In genomic region chr8:74716030-74716429, GRCm38 (mm10) we compare ENCODE assay signal across 27 mouse cellular contexts.
DNase-seq lines count a peak whose midpoint lies in the region; ATAC-seq and TF ChIP-seq lines count a peak whose summit lies in the region.
"Had no signal": no experiment of that assay in that cellular context is flagged by ENCODE, and none has a peak within 500 bp of the region (broad histone marks: within the 10 kb centered on the region; RNA-seq: fewer than 3 reads in every experiment).

No protein-coding gene starts in this region.

- no peak overlapping the region for H3K27ac ChIP-seq in forebrain, embryonic 12.5 days
- no peak overlapping the region for H3K27ac ChIP-seq in forebrain, embryonic 13.5 days
- H3K27ac ChIP-seq in midbrain, embryonic 10.5 days (replicated peaks): no peak overlapping the region
- no peak overlapping the region for H3K27ac ChIP-seq in midbrain, embryonic 16.5 days (ENCODE audit: low read length)
- H3K27ac ChIP-seq in ES-E14 (ENCODE audit: insufficient read depth, low read depth, low read length, poor library complexity, severe bottlenecking): no peak overlapping the region
- H3K27ac ChIP-seq: embryonic facial prominence, embryonic 10.5 days; embryonic facial prominence, embryonic 13.5 days; gastrocnemius, adult 2 months; hindbrain, embryonic 12.5 days; hindbrain, postnatal 0 days had no signal

- H3K4me1 ChIP-seq in forebrain, embryonic 12.5 days: no peaks in the 10 kb centered on the region
- no peaks in the 10 kb centered on the region for H3K4me1 ChIP-seq in forebrain, embryonic 13.5 days
- no peaks in the 10 kb centered on the region for H3K4me1 ChIP-seq in midbrain, embryonic 10.5 days
- H3K4me1 ChIP-seq in midbrain, embryonic 16.5 days (ENCODE audit: control insufficient read depth, insufficient read depth, low read length): no peaks in the 10 kb centered on the region
- H3K4me1 ChIP-seq in ES-E14 (ENCODE audit: control insufficient read depth in 2 of 2, insufficient read depth in 2 of 2, low read length in 2 of 2, poor library complexity in 1 of 2): no peaks in the 10 kb centered on the region
- H3K4me1 ChIP-seq: embryonic facial prominence, embryonic 10.5 days; embryonic facial prominence, embryonic 13.5 days; hindbrain, embryonic 12.5 days had no signal

- no peak overlapping the region for H3K9ac ChIP-seq in forebrain, embryonic 12.5 days
- H3K9ac ChIP-seq in forebrain, embryonic 13.5 days: no peak overlapping the region
- no peak overlapping the region for H3K9ac ChIP-seq in midbrain, embryonic 16.5 days (ENCODE audit: low read depth, low read length)
- H3K9ac ChIP-seq in ES-E14 (ENCODE audit: insufficient read depth, low read depth, low read length, poor library complexity, severe bottlenecking): no peak overlapping the region
- H3K9ac ChIP-seq: embryonic facial prominence, embryonic 13.5 days; hindbrain, embryonic 12.5 days had no signal

- H3K4me3 ChIP-seq in forebrain, embryonic 12.5 days (replicated peaks): no peak overlapping the region
- H3K4me3 ChIP-seq in forebrain, embryonic 13.5 days: no peak overlapping the region
- no peak overlapping the region for H3K4me3 ChIP-seq in midbrain, embryonic 10.5 days
- H3K4me3 ChIP-seq in midbrain, embryonic 16.5 days (ENCODE audit: low read depth, low read length): no peak overlapping the region
- no peak overlapping the region for H3K4me3 ChIP-seq in ES-E14 (ENCODE audit: insufficient read depth in 1 of 2, low read depth in 1 of 2, low read length in 2 of 2, poor library complexity in 1 of 2, severe bottlenecking in 1 of 2)
- H3K4me3 ChIP-seq: embryonic facial prominence, embryonic 10.5 days; embryonic facial prominence, embryonic 13.5 days; erythroblast, embryonic 14.5 days; gastrocnemius, adult 2 months; hindbrain, embryonic 12.5 days had no signal

- no peaks in the 10 kb centered on the region for H3K9me3 ChIP-seq in forebrain, embryonic 12.5 days
- no peaks in the 10 kb centered on the region for H3K9me3 ChIP-seq in forebrain, embryonic 13.5 days (replicated peaks)
- no peaks in the 10 kb centered on the region for H3K9me3 ChIP-seq in midbrain, embryonic 10.5 days (replicated peaks)
- H3K9me3 ChIP-seq in midbrain, embryonic 16.5 days (replicated peaks; ENCODE audit: control insufficient read depth, low read length, poor library complexity, severe bottlenecking): no peaks in the 10 kb centered on the region
- H3K9me3 ChIP-seq in ES-E14 (ENCODE audit: control insufficient read depth, insufficient read depth, low read depth, low read length): no peaks in the 10 kb centered on the region
- H3K9me3 ChIP-seq: embryonic facial prominence, embryonic 10.5 days; embryonic facial prominence, embryonic 13.5 days; hindbrain, embryonic 12.5 days had no signal

- no peaks in the 10 kb centered on the region for H3K27me3 ChIP-seq in forebrain, embryonic 12.5 days
- H3K27me3 ChIP-seq in forebrain, embryonic 13.5 days: no peaks in the 10 kb centered on the region
- no peaks in the 10 kb centered on the region for H3K27me3 ChIP-seq in midbrain, embryonic 10.5 days (ENCODE audit: low read depth, poor library complexity, severe bottlenecking)
- no peaks in the 10 kb centered on the region for H3K27me3 ChIP-seq in midbrain, embryonic 16.5 days (ENCODE audit: control insufficient read depth, insufficient read depth, low read depth, low read length)
- H3K27me3 ChIP-seq: embryonic facial prominence, embryonic 13.5 days; hindbrain, embryonic 12.5 days had no signal

- in situ Hi-C loops in ES-E14 (cut with MboI; ENCODE audit: low sequenced_read_pairs in 2 of 2, unreplicated experiment in 2 of 2): no loop called here

- H3K4me2 ChIP-seq in forebrain, embryonic 12.5 days: no peak overlapping the region
- no peak overlapping the region for H3K4me2 ChIP-seq in forebrain, embryonic 13.5 days
- H3K4me2 ChIP-seq in midbrain, embryonic 16.5 days (ENCODE audit: low read length): no peak overlapping the region
- H3K4me2 ChIP-seq: embryonic facial prominence, embryonic 13.5 days; heart, embryonic 11.5 days; hindbrain, embryonic 12.5 days had no signal

- 51% methylated on average over 5 of the region's 5 CpGs for WGBS in forebrain, embryonic 12.5 days
- 43% methylated on average over 5 of the region's 5 CpGs for WGBS in forebrain, embryonic 13.5 days
- 70% methylated on average over 5 of the region's 5 CpGs for WGBS in midbrain, embryonic 10.5 days
- WGBS in midbrain, embryonic 16.5 days: 56% methylated on average over 5 of the region's 5 CpGs

- peak; percentile 15 for DNase-seq in midbrain, embryonic 10.5 days (ENCODE audit: low spot score)
- DNase-seq in ES-E14 (ENCODE audit: low read depth, low spot score): peak; percentile 8
- DNase-seq in frontal cortex, postnatal 10 days (ENCODE audit: low spot score in 2 of 2): no peak
- DNase-seq in left cerebral cortex, postnatal 4 days: no peak
- DNase-seq: adrenal gland, adult 2 months; adrenal gland, postnatal 14 days; B cell, adult 2 months; cerebellum, adult 11 months; cerebellum, adult 2 months; cerebellum, adult 9-11 months; cerebellum, postnatal 25 days; gastrocnemius, adult 2 months; gastrocnemius, postnatal 14 days; heart, adult 11 months; kidney, adult 18-20 months had no signal

- ATAC-seq in forebrain, embryonic 12.5 days (ENCODE audit: low FRiP score): 0 out of 2 replicates have a peak, but pooled peaks have one; percentile 23
- no peak for ATAC-seq in forebrain, embryonic 13.5 days
- ATAC-seq in midbrain, embryonic 16.5 days: no peak
- ATAC-seq: forebrain, embryonic 16.5 days; hindbrain, postnatal 0 days; inflammation-experienced regulatory T-cells, adult 6 months; intestine, embryonic 16.5 days had no signal

- intact Hi-C loops in left cerebral cortex, postnatal 4 days (cut with DNase I): no loop called here

- H3K36me3 ChIP-seq in forebrain, embryonic 12.5 days (replicated peaks): no peaks in the 10 kb centered on the region
- H3K36me3 ChIP-seq in forebrain, embryonic 13.5 days (ENCODE audit: poor library complexity, severe bottlenecking): no peaks in the 10 kb centered on the region
- no peaks in the 10 kb centered on the region for H3K36me3 ChIP-seq in midbrain, embryonic 10.5 days
- no peaks in the 10 kb centered on the region for H3K36me3 ChIP-seq in midbrain, embryonic 16.5 days (ENCODE audit: control insufficient read depth, insufficient read depth, low read length)
- no peaks in the 10 kb centered on the region for H3K36me3 ChIP-seq in ES-E14 (ENCODE audit: control insufficient read depth, insufficient read depth, low read length, poor library complexity, severe bottlenecking)
- H3K36me3 ChIP-seq: embryonic facial prominence, embryonic 10.5 days; embryonic facial prominence, embryonic 13.5 days; hindbrain, embryonic 12.5 days had no signal

TF ChIP-seq in ES-E14, 5 proteins besides CTCF, POLR2A, EP300 and RAD21:
- TF ChIP-seq ZNF384 (IDR thresholded peaks at IDR 0.05; ENCODE audit: low read depth, low read length) (no peak; the same call in 1 of the 2 replicates), HCFC1 (IDR thresholded peaks at IDR 0.05; ENCODE audit: borderline replicate concordance, insufficient read depth, low read length) (no peak), ZC3H11A (IDR thresholded peaks at IDR 0.05; ENCODE audit: borderline replicate concordance, low read depth, low read length) (no peak), CHD2 (IDR thresholded peaks at IDR 0.05; ENCODE audit: low read depth, low read length) (no peak), MAFK (IDR thresholded peaks at IDR 0.05; ENCODE audit: insufficient read depth, low read depth, low read length) (no peak)

Comparison
In these comparisons a context has a peak if more than half of its experiments do, and no peak if none do; other contexts are left out.
1. DNase-seq: peak in midbrain, embryonic 10.5 days (single experiment) and ES-E14 (single experiment); none in frontal cortex, postnatal 10 days (0 of 2) and left cerebral cortex, postnatal 4 days (single experiment).